Mouse (Mus musculus): ENCODE measurements at regions not wholly inside any gene's neighbourhood (a gene's known extent, or its start where the extent isn't known, plus 50 kb on each side); places are given as distances from the start of the nearest gene placed in this dataset.

GRCm38 (mm10) chr1:118741286-118741685 lies 113.5 kb downstream of the Tfcp2l1 start:
- no peak for DNase-seq (ENCODE audit: low spot score in 2 of 2)

DNA sequence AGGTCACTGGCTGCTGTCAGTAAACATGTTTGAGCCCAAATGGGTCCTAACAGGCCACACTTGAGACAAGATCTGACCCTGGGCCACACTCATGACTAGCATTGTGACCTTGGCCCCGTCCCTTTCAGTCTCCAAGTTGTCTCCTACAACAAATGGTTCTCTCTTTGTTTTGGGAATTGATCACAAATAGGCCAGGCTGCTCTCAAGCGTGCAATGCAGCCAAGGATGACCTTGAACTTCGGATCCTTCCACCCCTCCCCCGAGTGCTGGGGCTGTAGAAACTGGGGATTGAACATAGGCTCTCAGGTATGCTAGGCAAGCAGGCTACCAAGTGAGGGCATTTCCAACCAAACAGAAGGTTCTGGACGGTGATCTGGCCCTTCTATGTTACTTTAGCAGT lies 120.5 kb downstream of the Tfcp2l1 start:
- no peak for DNase-seq (ENCODE audit: low spot score in 2 of 2)

DNA sequence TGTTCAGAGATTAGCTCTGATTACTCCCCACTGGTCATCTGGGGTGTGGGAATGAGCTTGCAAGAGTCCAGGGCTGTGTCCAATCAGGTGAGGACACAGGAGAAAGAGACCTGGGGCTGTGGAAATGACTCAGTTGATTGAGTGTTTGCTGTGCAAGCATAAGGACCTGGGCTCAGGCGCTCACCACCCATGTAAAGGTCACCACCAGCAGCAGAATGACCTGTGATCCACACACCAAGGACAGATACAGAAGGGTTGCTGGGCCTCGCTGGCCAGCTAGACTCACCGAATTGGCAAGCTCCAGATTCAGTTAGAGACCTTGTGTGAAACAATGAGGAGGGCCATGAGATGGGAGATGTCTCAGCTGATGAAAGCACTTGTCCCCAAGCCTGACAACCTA lies 125.1 kb downstream of the Tfcp2l1 start:
- no peak for DNase-seq (ENCODE audit: low spot score in 2 of 2)

DNA sequence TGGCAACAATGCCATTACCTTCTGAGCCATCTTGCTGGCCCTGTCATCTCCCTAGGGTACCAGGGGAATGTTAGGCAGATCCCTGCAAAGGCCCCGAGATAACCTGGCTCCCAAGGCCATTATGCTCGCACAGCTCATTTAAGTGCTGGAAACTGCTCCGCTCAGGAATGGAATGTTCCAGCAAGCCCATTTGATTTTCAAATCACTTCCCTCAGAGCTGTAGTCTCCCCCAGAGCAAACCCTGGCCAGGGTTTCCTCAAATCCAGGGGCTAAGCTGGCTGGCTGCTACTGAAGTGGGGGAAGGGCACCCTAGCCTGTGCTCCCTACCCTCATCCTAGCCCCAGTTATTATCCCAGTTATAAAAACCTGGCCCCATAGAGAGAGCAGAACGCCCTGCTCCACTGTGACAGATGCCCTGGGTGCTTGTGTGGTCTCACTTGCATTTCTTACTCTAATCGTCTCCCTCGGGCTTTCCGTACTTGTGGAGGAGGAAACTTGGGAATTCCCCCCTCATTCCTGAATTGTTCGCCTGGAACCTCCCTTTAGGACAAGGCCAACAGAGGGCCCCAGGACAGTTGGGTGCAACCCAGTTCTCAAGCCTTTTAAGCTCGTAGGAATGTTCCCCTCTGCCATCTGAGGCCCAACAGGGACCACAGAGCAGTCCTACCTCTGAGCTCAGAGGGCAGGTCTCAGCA lies 128.6 kb downstream of the Tfcp2l1 start:
- no peak for DNase-seq (ENCODE audit: low spot score in 2 of 2)

GRCm38 (mm10) chr1:118757340-118758030 lies 129.7 kb downstream of the Tfcp2l1 start:
- DNase-seq (ENCODE audit: low spot score in 2 of 2) = no peak

GRCm38 (mm10) chr1:118758031-118758400 lies 130.3 kb downstream of the Tfcp2l1 start:
- DNase-seq (ENCODE audit: low spot score in 2 of 2) = no peak

- DNase-seq (ENCODE audit: low spot score in 2 of 2) = peak in 1 of 2 experiments; percentile 37
Measured at GRCm38 (mm10) chr1:118759141-118759932, 131.6 kb downstream of the Tfcp2l1 start.

DNA sequence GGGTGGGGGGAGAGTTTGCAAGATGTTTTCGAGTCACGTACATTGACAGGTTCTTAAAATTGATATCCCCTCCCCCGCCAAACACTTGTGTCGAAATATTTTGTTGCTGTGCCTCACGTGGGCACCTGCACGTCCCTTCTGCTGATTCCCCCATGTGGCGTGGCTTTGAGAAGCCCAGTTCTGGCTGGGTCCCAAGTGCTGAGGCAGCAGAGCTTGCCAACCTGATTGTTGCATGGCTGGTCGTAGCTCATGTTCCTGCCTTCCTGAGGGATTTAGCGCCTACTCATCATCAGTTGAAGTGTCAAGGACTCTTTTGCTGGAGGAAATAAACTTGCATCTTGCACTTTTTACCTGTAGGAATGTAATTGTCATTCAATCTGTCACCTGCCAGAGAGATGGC lies 137.8 kb downstream of the Tfcp2l1 start:
- DNase-seq (ENCODE audit: low spot score in 2 of 2) = no peak

DNA sequence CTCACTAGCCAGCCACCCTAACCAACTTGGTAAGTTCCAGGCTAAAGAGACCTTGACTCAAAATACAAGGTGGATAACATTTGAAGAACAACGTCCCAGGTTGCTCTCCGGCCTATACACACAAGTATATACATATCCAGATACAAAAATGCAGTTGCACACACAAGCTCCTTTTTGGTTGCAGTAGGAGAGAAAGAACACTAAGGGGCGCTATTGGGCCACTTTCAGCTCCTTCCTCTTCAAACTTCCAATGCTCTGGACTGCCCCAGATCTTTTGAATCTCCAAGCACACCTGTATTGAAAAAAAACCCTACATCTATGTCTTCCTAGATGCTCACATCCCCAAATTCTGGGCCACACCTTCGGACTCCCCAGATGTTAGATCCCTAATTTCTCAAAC lies 141.1 kb downstream of the Tfcp2l1 start:
- DNase-seq (ENCODE audit: low spot score in 2 of 2) = no peak

DNA sequence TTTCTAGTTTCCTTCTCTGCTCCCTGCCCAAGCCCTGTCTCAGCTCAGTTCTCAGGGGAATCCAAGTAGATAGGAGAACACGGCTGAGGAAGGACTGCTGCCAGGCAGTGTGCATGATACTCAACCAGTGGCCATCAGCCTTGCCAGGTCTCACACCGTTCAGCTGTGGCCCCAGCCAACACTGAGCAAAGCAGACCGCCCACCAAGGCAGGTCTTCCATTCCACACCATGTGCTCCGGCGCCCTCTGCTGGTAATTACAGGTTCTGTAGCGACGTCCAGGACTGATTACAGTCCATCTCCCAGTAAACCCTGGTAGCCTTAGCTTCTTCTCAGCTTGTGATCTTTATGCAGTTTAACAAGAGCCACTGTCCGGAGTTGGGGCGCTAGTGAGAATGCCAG lies 144.5 kb downstream of the Tfcp2l1 start:
- DNase-seq (ENCODE audit: low spot score in 2 of 2) = peak in 1 of 2 experiments; percentile 33

DNA sequence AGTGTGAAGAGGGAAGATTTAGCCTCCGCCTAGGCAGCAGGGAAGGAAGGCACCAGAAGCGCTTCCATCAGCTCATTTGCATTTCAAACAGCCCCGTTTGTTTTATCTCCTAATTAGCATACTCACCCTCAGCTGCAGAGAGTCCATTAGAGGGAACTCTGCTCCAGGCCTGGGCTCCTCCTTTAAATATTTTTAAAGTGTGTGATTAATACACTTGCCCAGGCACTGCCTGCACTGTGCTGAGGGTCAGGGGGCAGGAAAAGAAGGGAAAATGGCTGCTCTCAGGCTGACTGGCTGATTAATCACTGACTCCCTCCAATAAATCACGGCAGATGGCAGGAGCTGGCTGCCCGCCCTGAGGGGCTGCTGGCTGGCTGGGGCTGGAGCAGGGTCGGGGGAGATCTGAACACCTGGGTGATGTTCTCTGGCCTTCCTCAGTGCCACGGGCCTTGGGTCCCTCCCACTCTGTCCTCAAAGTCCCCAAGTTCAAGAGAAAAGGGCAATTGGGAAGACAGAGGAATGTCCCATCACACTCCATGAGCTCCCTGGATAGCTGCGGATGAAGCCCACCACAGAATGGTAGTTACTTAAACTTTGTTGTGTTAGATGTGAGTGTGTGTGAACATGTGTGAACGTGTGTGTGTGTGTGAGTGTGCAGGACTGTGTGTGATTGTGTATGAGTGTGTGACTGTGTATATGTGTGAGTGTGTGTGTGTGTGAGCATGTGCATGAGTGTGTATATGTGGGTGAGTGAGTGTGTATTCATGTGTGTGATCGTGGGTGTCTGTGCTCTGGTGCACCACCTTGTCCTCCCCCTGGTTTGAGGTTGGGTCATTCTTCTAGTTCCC lies 149.1 kb downstream of the Tfcp2l1 start:
- DNase-seq (ENCODE audit: low spot score in 2 of 2) = no peak
